Mouse (Mus musculus): ENCODE results near the gene Lrba. TPM values are rescaled to one million over a fixed set of nuclear protein-coding genes. Genes with fewer than 3 reads are reported as not detected.

The Lrba gene
- total and polyA plus RNA-seq, 3 experiments: 12.3 to 22.6 (median 13.8) TPM

DNA sequence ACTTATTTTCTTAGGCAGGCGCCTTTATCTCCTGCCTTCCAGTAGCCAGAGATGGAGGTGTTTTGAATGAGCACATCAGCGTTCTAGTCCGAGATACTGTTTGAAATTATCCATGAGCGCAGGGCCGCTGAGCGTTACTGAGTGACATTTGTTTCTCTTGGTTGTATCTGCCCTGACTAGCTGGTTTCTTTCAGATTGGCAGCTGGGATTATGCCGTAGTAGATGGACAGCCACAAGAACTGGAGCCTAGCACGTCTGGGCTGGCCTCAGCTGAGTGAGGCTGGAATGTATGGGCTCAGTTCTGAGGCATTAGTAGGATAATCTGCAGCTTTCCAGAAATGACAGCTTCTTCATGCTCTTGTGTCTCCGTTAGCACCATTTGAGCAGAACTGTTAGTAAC, 500.6 kb downstream of the Lrba start:
- no peaks in the 10 kb centered on the region for H3K79me2 ChIP-seq (replicated peaks; ENCODE audit: control insufficient read depth, extremely low read depth, insufficient read depth, poor library complexity, severe bottlenecking)
- no peak overlapping the region for H3K4me3 ChIP-seq (replicated peaks in 1 of 3; ENCODE audit: low read depth in 2 of 3, low read length in 2 of 3, poor library complexity in 1 of 3)
- no peaks in the 10 kb centered on the region for H3K9me3 ChIP-seq (replicated peaks; ENCODE audit: low read length)
- H3K27me3 ChIP-seq (replicated peaks): no peaks in the 10 kb centered on the region
- no peak overlapping the region for H3K9ac ChIP-seq (ENCODE audit: insufficient read depth, low read depth)
- H3K27ac ChIP-seq (ENCODE audit: insufficient read depth, low read depth): no peak overlapping the region
- in situ Hi-C loops (cut with MboI; ENCODE audit: low pct_ligation_motif_present, low pct_unique_long_range_greater_than_20kb, low sequenced_read_pairs): no loop called here
- H3K4me1 ChIP-seq (ENCODE audit: control insufficient read depth in 1 of 2, insufficient read depth in 2 of 2): no peaks in the 10 kb centered on the region
- H3K4me2 ChIP-seq (ENCODE audit: insufficient read depth, low read depth, poor library complexity, severe bottlenecking): no peak overlapping the region
- H3K36me3 ChIP-seq (replicated peaks in 1 of 2; ENCODE audit: control insufficient read depth in 1 of 2, insufficient read depth in 1 of 2, low read length in 1 of 2): no peaks in the 10 kb centered on the region
- no peak for DNase-seq (ENCODE audit: extremely low read depth)
- dilution Hi-C loops (cut with MboI; ENCODE audit: extremely low pct_ligation_motif_present, extremely low pct_unique_long_range_greater_than_20kb, low sequenced_read_pairs): no loop called here
- TF ChIP-seq E2F4 (IDR thresholded peaks at IDR 0.05; ENCODE audit: insufficient replicate concordance, low read depth, low read length): no peak
- TF ChIP-seq TBP (conservative IDR thresholded peaks at IDR 0.05; ENCODE audit: low read depth, low read length): no peak
- TF ChIP-seq NELFE (IDR thresholded peaks at IDR 0.05; ENCODE audit: low read depth, low read length): no peak
- TF ChIP-seq NRF1 (IDR thresholded peaks at IDR 0.05; ENCODE audit: low read depth, low read length): no peak
- TF ChIP-seq ZMIZ1 (IDR thresholded peaks at IDR 0.05; ENCODE audit: low read depth, low read length): no peak
- TF ChIP-seq JUN (IDR thresholded peaks at IDR 0.05; ENCODE audit: insufficient read depth, low read depth, low read length): no peak
- no peak for TF ChIP-seq RAD21 (IDR thresholded peaks at IDR 0.05; ENCODE audit: low read depth, low read length)

DNA sequence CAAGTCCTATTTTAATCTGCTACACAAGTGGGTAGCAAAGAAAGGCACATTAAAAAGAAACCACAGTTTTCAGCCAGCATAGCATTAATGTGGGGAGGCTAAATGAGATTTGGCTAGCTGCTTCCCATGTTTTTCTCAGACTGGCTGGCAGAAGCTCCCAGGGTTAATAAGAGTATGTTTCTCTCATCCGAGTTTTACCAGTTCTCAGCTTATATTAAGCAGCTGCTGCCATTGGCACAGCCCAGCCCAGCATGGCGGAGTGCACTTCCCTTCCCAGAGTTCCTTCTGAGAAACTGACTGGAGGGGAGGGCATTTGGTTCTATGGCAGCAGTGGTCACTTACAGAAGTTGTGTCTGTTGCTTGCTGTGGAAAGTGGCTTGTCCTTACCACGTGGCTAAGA, 514.4 kb downstream of the Lrba start:
- Histone ChIP-seq H3K36me3 (replicated peaks in 1 of 2; ENCODE audit: control insufficient read depth in 1 of 2, insufficient read depth in 1 of 2, low read length in 1 of 2) (peaks cover 7 to 12% of the 10 kb centered on the region in 2 experiments), H3K4me1 (ENCODE audit: control insufficient read depth in 1 of 2, insufficient read depth in 2 of 2) (peaks cover 0 to 3% of the 10 kb centered on the region in 2 experiments; a peak in 1 of 4 replicates), H3K27ac (ENCODE audit: insufficient read depth, low read depth) (no peak overlapping the region), H3K9me3 (replicated peaks; ENCODE audit: low read length) (no peaks in the 10 kb centered on the region), H3K79me2 (replicated peaks; ENCODE audit: control insufficient read depth, extremely low read depth, insufficient read depth, poor library complexity, severe bottlenecking) (no peaks in the 10 kb centered on the region), H3K4me2 (ENCODE audit: insufficient read depth, low read depth, poor library complexity, severe bottlenecking) (no peak overlapping the region), H3K9ac (ENCODE audit: insufficient read depth, low read depth) (no peak overlapping the region), H3K27me3 (replicated peaks) (no peaks in the 10 kb centered on the region), H3K4me3 (replicated peaks in 1 of 3; ENCODE audit: low read depth in 2 of 3, low read length in 2 of 3, poor library complexity in 1 of 3) (no peak overlapping the region)
- in situ Hi-C loops (cut with MboI; ENCODE audit: low pct_ligation_motif_present, low pct_unique_long_range_greater_than_20kb, low sequenced_read_pairs) (no loop called here), dilution Hi-C loops (cut with MboI; ENCODE audit: extremely low pct_ligation_motif_present, extremely low pct_unique_long_range_greater_than_20kb, low sequenced_read_pairs) (no loop called here)
- no peak for TF ChIP-seq ZNF384 (IDR thresholded peaks at IDR 0.05; ENCODE audit: low read depth, low read length)
- no peak for TF ChIP-seq USF2 (conservative IDR thresholded peaks at IDR 0.05; ENCODE audit: low read depth, low read length)
- TF ChIP-seq TCF12 (IDR thresholded peaks at IDR 0.05; ENCODE audit: low read depth, low read length): no peak
- TF ChIP-seq UBTF (IDR thresholded peaks at IDR 0.05; ENCODE audit: low read depth, low read length): no peak
- TF ChIP-seq GABPA (IDR thresholded peaks at IDR 0.05; ENCODE audit: insufficient replicate concordance, low read depth, low read length): no peak
- TF ChIP-seq JUND (conservative IDR thresholded peaks at IDR 0.05; ENCODE audit: low read depth, low read length): no peak
- TF ChIP-seq ETS1 (conservative IDR thresholded peaks at IDR 0.05; ENCODE audit: low read depth, low read length): no peak
- no peak for TF ChIP-seq NELFE (IDR thresholded peaks at IDR 0.05; ENCODE audit: low read depth, low read length)
- TF ChIP-seq MYC (IDR thresholded peaks at IDR 0.05; ENCODE audit: low read depth, low read length): no peak
- no peak for TF ChIP-seq ZMIZ1 (IDR thresholded peaks at IDR 0.05; ENCODE audit: low read depth, low read length)
- no peak for TF ChIP-seq MEF2A (IDR thresholded peaks at IDR 0.05; ENCODE audit: borderline replicate concordance, low read depth, low read length)
- no peak for TF ChIP-seq E2F4 (IDR thresholded peaks at IDR 0.05; ENCODE audit: insufficient replicate concordance, low read depth, low read length)
- TF ChIP-seq USF1 (IDR thresholded peaks at IDR 0.05; ENCODE audit: low read depth, low read length): no peak
- TF ChIP-seq ZC3H11A (IDR thresholded peaks at IDR 0.05; ENCODE audit: low read depth, low read length): no peak
- no peak for DNase-seq (ENCODE audit: extremely low read depth)

Measured in CH12.LX (cell line).